Mouse (Mus musculus): ENCODE measurements at regions not wholly inside any gene's neighbourhood (a gene's known extent, or its start where the extent isn't known, plus 50 kb on each side); places are given as distances from the start of the nearest gene placed in this dataset.

- TF ChIP-seq FOSL1 (IDR thresholded peaks at IDR 0.05; ENCODE audit: insufficient read depth, low read length, poor library complexity, severe bottlenecking) = no peak
- no peak for TF ChIP-seq USF1 (IDR thresholded peaks at IDR 0.05; ENCODE audit: low read depth)
- no peak for TF ChIP-seq CTCF (IDR thresholded peaks at IDR 0.05; ENCODE audit: control insufficient read depth, insufficient read depth, insufficient read length)
- no peak for TF ChIP-seq MAX (IDR thresholded peaks at IDR 0.05)
- no peak for TF ChIP-seq MYOG (IDR thresholded peaks at IDR 0.05; ENCODE audit: control insufficient read depth, extremely low read depth, insufficient read length)
Measured at GRCm38 (mm10) chr10:92578872-92579271, 143.3 kb downstream of the Nedd1 start.
